Mouse (Mus musculus): ENCODE results near the gene Gm49510. TPM values are rescaled to one million over a fixed set of nuclear protein-coding genes. Genes with fewer than 3 reads are reported as not detected.
"Not testable (repeated sequence)": the region's sequence is repeated elsewhere in the genome, so short reads cannot be mapped to it uniquely, and the experiment has no call there.

Gene Gm49510
- polyA plus RNA-seq, 1 experiment from 2014 or later, result 0.14 TPM

DNA sequence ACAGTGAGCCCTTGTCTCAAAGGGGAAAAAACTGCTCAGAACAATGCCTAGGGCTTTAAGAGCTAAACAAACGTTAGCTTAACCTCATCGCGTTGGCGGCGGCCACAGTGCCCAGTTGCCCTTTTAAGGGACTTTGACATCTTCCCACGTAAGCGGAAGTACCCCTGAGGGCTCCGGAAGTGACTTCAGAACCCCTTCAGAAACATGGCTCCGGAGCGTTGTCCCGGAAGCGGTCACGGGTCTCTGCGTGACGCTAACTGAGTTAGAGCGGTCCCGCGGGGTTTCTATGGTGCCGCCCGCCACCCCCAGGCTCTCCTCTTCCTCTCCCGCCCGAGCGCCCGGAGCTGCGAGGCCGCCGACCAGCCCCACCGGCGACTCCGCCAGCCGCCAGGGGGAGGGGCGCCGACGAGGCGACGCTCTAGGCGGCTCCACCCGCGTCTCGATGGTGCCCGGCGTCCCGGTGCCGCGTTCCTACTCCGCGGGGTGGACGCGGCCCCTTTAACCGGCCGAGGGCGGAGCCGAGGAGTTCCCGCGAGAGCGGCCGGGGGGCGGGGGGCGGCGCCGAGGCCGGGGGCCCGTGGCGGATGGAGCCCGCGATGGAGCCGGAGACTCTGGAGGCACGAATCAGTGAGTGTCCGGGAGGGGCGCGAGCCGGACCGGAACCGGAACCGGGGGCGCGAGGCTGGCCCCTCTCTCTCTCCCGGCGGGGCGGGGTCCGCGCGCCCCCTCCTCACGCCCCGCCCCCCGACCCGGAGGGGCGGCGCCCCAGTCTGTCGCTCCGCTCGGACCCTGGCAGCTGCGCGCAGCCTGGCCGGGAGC lies 22.3 kb upstream of the Gm49510 start, which contains the start of gene Gga1:
TSS of gene Gga1 (plus strand) at position 200 of the 819 bp plus-strand sequence.
- ATAC-seq (peak; percentile 63), DNase-seq (ENCODE audit: low read depth, low spot score) (peak; percentile 91)
- CTCF ChIA-PET, result interaction anchor here (0.9 to 1.2 kb wide), 2 partner anchors 43 to 53 kb away, joined by 3 to 5 read pairs; no protein-coding TSS in a partner anchor
- H3K27me3 ChIP-seq, result no peaks in the 10 kb centered on the region
- POLR2A ChIA-PET, result interaction anchor here (0.5 to 1.2 kb wide), 4 partner anchors 22 to 57 kb away, joined by 3 to 5 read pairs (median 3); partner anchors contain the start of genes Gm49510, Nol12 and Sh3bp1
- no peak for TF ChIP-seq CTCF (IDR thresholded peaks at IDR 0.05)
- in situ Hi-C loops (cut with MboI; ENCODE audit: low pct_unique_long_range_greater_than_20kb), result no loop called here

DNA sequence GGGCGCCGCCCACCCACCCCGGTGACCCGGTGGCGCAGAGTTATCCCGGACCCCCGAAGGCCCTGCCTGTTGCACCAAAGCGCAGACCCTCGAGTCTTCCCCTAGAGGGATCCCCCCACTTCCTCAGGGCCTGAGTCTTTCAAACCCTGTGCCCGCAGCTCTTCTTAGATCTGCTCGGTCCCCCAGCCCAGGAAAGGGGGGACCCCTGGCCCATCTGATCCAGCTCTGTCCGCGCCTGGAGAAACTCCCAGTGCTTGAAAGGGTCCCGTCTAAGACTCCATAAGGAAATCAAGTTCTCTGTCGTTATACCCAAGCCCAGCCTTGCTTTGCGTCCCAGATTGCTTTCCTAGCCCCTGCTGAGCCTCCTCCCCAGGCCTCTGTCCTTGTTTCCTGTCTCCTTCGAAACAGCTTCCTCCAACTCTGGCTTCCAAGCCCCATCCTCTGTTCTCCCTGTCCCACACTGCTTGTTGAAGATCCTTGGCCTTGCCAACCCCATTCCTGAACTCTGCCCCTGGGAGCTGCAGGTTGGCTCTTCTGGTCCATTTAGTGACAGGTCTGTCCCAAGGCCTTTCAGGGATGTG lies 21.6 kb upstream of the Gm49510 start:
- ChIA-PET POLR2A (interaction anchor here (0.5 to 1.2 kb wide), 3 partner anchors 22 to 57 kb away, joined by 3 read pairs; partner anchors contain the start of genes Gm49510, Nol12 and Sh3bp1), CTCF (interaction anchor here (1.2 to 2.0 kb wide), 2 partner anchors 38 to 43 kb away, joined by 5 read pairs; no protein-coding TSS in a partner anchor)
- ATAC-seq (no peak), DNase-seq (ENCODE audit: low read depth, low spot score) (no peak)
- H3K27me3 ChIP-seq, result no peaks in the 10 kb centered on the region
- in situ Hi-C loops (cut with MboI; ENCODE audit: low pct_unique_long_range_greater_than_20kb), result no loop called here
- TF ChIP-seq CTCF (IDR thresholded peaks at IDR 0.05), result no peak

DNA sequence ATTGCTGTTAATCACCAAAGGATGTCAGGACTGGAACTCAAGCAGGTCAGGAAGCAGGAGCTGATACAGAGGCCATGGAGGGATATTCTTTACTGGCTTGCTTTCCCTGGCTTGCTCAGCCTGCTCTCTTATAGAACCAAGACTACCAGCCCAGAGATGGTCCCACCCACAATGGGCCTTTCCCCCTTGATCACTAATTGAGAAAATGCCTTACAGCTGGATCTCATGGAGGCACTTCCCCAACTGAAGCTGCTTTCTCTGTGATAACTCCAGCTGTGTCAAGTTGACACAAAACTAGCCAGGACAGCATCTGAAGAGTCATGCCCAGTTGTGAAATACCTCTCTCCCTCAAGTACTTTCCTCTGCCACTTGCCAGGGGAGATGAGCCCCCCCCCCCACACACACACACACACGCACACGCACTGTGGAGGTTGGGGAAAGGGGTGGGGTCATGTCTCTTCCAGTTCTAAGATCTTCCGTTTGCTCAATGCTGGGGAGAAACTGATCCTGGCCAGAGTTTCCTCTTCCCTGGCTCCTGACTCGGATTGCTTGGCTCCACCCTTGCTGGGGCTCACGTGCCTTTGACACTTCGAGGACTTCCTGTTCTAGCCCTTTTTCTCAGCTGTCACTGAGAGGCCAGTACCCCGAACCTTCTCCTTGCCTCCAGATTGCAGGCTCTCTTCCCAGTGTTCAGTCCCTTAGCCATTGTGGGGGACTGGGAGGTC lies 20.5 kb upstream of the Gm49510 start:
- DNase-seq (ENCODE audit: low read depth, low spot score); in situ Hi-C loops (cut with MboI; ENCODE audit: low pct_unique_long_range_greater_than_20kb); ATAC-seq; H3K27me3 ChIP-seq: not testable (repeated sequence)
- POLR2A ChIA-PET, result interaction anchor here (1.0 kb wide), 1 partner anchor 24 kb away, joined by 3 read pairs; the partner anchor contains the start of gene Lgals2
- CTCF ChIA-PET, result interaction anchor here (2.0 kb wide), 1 partner anchor 37 kb away, joined by 5 read pairs; no protein-coding TSS in a partner anchor

DNA sequence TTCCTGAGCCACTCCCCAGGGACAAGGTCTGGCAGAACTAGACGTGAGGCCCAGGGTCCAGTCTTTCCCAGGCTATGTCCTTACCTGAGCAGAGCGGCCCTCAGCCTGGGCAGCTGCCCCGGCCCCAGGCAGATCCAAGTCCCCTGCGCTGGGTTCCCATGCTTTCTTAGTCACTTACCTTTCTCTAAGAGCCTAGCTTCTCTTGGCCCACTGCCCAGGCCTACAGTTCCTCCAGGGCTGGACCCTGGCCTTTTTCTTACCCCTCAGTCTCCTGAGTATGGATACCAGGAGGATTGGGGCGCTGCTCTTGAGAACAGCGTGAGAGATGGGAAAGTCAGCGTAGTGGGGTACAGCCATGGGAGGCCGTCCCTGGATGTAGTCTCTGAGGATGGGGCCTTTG lies 19.0 kb upstream of the Gm49510 start:
- ATAC-seq, result no peak
- TF ChIP-seq CTCF (IDR thresholded peaks at IDR 0.05), result no peak
- H3K27me3 ChIP-seq, result no peaks in the 10 kb centered on the region
- DNase-seq (ENCODE audit: low read depth, low spot score), result no peak
- POLR2A ChIA-PET, result no interaction called here
- in situ Hi-C loops (cut with MboI; ENCODE audit: low pct_unique_long_range_greater_than_20kb), result no loop called here
- CTCF ChIA-PET, result no interaction called here

DNA sequence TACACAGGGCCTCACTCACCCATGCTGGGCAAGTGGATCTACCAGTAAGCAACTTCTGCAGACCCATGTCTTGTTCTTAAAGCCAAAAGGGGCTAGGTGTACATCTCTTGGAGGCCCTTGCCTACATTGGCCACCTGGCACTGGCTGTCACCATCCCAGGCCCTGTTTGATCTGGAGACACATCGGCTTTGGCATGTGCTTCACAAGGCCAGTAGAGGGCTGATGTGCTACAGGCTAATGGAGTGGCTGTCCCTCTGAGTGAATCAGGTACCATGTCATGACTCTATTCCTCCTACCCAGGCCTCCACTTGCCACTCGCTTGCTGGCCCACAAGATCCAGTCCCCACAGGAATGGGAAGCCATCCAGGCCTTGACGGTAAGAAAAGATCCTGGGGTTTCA lies 17.6 kb upstream of the Gm49510 start:
- CTCF ChIA-PET, result no interaction called here
- no peaks in the 10 kb centered on the region for H3K27me3 ChIP-seq
- POLR2A ChIA-PET, result no interaction called here
- ATAC-seq (no peak), DNase-seq (ENCODE audit: low read depth, low spot score) (no peak)
- in situ Hi-C loops (cut with MboI; ENCODE audit: low pct_unique_long_range_greater_than_20kb), result no loop called here
- no peak for TF ChIP-seq CTCF (IDR thresholded peaks at IDR 0.05)

DNA sequence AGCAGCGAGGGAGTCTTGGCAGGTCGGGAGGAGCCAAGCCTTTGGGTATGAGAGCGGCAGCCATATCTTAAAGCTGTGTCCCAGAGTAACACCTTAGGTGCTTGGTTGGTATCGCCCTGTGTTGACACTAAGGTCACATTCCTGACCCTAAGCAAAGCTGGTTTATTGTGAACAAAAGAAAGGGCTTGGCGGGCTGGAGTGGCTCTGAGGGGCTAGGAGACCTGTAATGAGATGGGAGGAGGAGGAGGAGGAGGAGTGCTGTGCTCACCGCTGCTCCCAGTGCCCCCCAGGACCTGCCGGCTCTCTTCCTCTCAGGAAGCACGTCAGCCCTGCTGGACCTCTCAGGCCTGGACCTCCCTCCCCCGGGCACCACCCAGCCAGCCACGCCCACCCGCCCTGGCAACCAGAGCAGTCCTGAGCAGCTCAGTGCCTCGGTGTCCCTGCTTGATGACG lies 10.0 kb upstream of the Gm49510 start:
- TF ChIP-seq CTCF (IDR thresholded peaks at IDR 0.05), result no peak
- DNase-seq (ENCODE audit: low read depth, low spot score) (no peak), ATAC-seq (no peak)
- in situ Hi-C loops (cut with MboI; ENCODE audit: low pct_unique_long_range_greater_than_20kb), result no loop called here
- POLR2A ChIA-PET, result interaction anchor here (0.8 kb wide), 1 partner anchor 9 kb away, joined by 4 read pairs; no protein-coding TSS in a partner anchor
- no peaks in the 10 kb centered on the region for H3K27me3 ChIP-seq
- CTCF ChIA-PET, result interaction anchor here (1.5 to 2.1 kb wide), 2 partner anchors 14 to 23 kb away, joined by 4 to 8 read pairs; no protein-coding TSS in a partner anchor

DNA sequence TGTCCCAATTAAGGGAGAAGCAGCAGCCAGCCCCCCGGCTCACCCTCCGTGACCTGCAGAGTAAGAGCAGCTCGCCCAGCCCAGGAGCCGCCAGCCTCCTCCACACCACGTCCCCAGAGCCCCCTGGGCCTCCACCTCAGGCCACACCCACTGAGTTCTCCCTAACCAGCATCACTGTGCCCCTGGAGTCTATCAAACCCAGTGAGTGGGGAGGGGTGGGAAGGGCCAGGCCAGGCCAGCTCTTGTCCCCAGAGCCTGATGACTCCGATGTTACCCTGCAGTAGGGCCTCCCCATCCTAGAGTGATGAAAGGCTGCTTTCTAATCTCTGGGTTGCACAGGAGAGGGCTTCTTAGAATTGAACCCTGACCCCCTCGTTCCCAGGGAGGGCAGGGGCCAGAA lies 7.0 kb upstream of the Gm49510 start:
- ATAC-seq (no peak), DNase-seq (ENCODE audit: low read depth, low spot score) (no peak)
- TF ChIP-seq CTCF (IDR thresholded peaks at IDR 0.05), result no peak
- H3K27me3 ChIP-seq, result no peaks in the 10 kb centered on the region
- in situ Hi-C loops (cut with MboI; ENCODE audit: low pct_unique_long_range_greater_than_20kb), result no loop called here
- ChIA-PET POLR2A (no interaction called here), CTCF (no interaction called here)

DNA sequence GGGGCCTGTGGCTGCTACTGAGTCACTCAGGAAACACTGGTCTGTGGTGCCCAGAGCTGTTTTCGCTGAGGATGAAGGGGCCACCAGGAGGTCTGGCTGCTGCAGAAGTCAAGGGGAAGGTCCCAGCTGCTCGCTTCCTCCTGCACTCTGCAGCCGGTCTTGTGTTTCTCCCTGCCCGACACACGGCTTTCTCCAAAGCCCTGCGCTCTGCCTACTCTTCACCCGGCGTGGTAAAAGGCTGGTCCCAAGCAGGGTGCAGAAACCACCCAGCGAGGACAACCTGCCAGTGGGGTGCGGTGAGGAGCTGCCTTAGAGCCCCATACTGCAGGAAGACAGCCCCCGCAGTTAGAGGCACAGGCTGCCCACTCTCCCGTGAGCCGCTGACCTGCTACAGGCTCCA lies 4.7 kb upstream of the Gm49510 start:
- no peak for TF ChIP-seq CTCF (IDR thresholded peaks at IDR 0.05)
- H3K27me3 ChIP-seq, result no peaks in the 10 kb centered on the region
- ChIA-PET POLR2A (interaction anchor here (0.6 kb wide), 3 partner anchors 10 to 1070 kb away, joined by 3 to 6 read pairs (median 3); no protein-coding TSS in a partner anchor), CTCF (no interaction called here)
- ATAC-seq, result no peak
- in situ Hi-C loops (cut with MboI; ENCODE audit: low pct_unique_long_range_greater_than_20kb), result no loop called here
- no peak for DNase-seq (ENCODE audit: low read depth, low spot score)

DNA sequence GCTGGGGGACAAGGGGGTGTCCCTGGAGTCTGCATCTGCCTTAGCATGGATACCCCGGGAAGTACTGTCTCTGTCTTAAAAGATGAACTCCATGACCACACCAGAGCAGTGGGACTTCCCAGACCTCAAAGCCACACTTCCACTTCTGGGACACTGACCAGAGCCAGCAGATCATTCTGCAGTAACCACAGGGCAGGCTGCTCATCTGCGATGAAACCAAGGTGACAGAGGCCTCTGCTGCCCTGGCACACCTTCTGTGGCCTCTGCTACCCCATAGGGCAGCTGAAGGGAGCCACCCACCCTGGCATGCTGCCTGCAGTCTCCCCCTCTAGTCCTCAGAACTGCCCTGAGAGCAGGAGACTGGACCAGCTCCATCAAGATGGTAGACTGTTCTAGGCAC lies 3.7 kb upstream of the Gm49510 start:
- no peak for DNase-seq (ENCODE audit: low read depth, low spot score)
- ChIA-PET CTCF (no interaction called here), POLR2A (no interaction called here)
- ATAC-seq, result no peak
- in situ Hi-C loops (cut with MboI; ENCODE audit: low pct_unique_long_range_greater_than_20kb), result no loop called here
- no peaks in the 10 kb centered on the region for H3K27me3 ChIP-seq
- TF ChIP-seq CTCF (IDR thresholded peaks at IDR 0.05), result no peak

DNA sequence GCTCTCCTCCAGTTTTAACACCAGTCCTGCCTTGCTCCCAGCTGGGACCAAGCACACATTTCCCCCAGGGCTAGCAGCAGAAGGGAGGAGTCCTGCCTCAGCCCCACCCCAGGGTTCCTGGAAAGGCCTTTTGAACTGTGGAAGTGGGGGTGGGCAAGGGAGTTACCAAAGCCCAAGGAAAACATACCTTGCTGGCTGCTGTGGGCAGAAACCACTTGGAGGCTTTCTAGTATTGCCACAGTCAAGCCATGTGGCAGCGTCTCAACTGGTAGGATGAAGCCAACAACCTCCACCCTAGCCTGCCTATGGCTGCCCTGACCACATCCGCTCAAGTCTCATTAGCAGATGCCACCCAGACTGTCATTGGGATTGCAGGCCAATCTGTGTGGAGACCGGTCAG lies 3.3 kb upstream of the Gm49510 start:
- DNase-seq (ENCODE audit: low read depth, low spot score) (no peak), ATAC-seq (no peak)
- in situ Hi-C loops (cut with MboI; ENCODE audit: low pct_unique_long_range_greater_than_20kb), result no loop called here
- TF ChIP-seq CTCF (IDR thresholded peaks at IDR 0.05), result no peak
- no peaks in the 10 kb centered on the region for H3K27me3 ChIP-seq
- CTCF ChIA-PET, result no interaction called here
- POLR2A ChIA-PET, result no interaction called here
